Mouse (Mus musculus): ENCODE measurements around the gene Gm20521. TPM values are rescaled to one million over a fixed set of nuclear protein-coding genes. Genes with fewer than 3 reads are reported as not detected.

Gene Gm20521
- polyA plus RNA-seq, 1 experiment from 2014 or later = 0.98 TPM

DNA sequence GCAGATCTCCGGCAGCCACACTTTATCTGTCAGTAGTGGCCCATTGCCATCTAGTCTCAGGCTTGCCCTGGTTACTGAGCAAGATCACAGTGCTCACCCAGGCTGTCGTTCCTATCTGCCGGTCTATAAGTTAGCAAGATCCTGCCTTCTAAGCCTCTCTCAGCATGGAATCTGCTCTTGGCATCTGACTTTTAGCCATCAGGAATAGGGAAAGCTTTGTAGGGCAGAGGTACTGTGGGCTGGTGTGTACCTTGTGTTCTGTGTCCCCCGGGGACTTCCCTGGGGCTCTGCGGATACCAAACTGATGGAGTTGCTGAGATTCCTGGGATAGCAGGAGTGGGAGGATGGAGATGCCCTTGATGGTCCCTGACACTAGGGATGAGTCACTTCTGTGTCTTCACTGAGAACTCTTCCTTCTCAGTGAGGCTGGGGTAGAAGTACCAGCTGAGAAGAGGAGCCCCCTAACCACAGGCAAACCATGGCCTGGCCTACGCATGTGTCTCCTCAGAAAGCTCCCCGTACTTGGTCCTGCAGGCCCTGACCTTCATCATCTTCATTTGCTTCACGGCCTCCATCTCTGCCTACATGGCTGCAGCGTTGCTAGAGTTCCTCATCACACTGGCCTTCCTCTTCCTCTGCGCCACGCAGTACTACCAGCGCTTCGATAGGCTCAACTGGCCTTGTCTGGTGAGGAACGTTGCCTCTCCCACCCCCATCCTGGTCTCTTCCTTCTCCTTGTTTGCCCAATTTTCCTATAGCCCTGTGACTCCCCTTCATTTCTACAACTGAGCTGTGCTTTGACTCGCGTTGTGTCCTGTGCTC lies 54.3 kb downstream of the Gm20521 start:
- no peak for ATAC-seq
- Histone ChIP-seq H3K4me2 (replicated peaks; ENCODE audit: low read depth, low read length) (no peak overlapping the region), H3K27ac (ENCODE audit: low read length) (no peak overlapping the region)

DNA sequence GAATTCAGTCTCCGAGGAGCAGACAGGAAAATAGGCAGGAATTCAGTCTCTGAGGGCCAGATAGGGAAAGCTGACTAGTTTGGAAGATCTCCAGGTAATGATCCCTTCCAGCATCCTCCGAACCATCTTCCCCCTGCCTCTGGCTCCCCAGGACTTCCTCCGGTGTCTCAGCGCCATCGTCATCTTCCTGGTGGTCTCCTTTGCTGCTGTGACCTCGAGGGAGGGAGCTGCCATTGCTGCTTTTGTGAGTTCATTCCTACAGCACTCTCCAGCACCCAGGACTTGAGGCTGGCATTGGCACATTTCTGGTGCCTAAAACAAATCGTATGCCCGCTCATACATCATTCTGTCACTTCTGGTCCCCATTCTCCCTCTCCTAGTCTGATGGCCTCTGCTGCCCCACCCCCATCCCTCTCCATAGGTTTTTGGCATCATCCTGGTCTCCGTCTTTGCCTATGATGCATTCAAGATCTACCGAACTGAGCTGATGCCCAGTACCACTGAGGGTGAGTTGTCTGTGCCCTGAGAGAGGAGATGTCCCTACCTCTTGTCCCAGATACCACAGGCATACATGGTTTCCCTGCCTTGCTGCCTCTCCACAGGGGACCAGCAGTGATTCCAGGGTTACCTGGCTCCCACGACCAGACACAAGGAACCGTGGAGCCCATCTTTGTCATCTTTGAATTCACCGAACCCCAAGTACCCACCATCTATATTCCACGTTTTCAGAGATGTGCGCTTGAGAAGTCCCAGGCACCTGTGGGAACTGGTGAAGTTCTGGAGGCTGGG lies 55.4 kb downstream of the Gm20521 start:
- Histone ChIP-seq H3K4me3 (ENCODE audit: low read depth, low read length) (no peak overlapping the region), H3K27ac (ENCODE audit: low read length) (no peak overlapping the region), H3K27me3 (replicated peaks; ENCODE audit: insufficient read depth, low read length) (no peaks in the 10 kb centered on the region), H3K4me2 (replicated peaks; ENCODE audit: low read depth, low read length) (no peak overlapping the region), H3K4me1 (ENCODE audit: insufficient read depth, low read depth, low read length) (no peaks in the 10 kb centered on the region), H3K36me3 (ENCODE audit: insufficient read depth, low read length) (no peaks in the 10 kb centered on the region), H3K9me3 (ENCODE audit: low read length) (no peaks in the 10 kb centered on the region), H3K9ac (replicated peaks; ENCODE audit: low read depth) (no peak overlapping the region)
- DNase-seq (ENCODE audit: low spot score) = no peak
- TF ChIP-seq CTCF (IDR thresholded peaks at IDR 0.05) = no peak
- no peak for TF ChIP-seq EP300 (IDR thresholded peaks at IDR 0.05)
- WGBS = 69% methylated on average over 15 of the region's 15 CpGs
- no peak for ATAC-seq

More for the DNA sequence above, 54.3 kb downstream of the Gm20521 start:
- 85% methylated on average over 16 of the region's 16 CpGs for WGBS
- H3K4me1 ChIP-seq (ENCODE audit: insufficient read depth, low read depth, low read length) = no peaks in the 10 kb centered on the region
- H3K9me3 ChIP-seq (ENCODE audit: low read length) = no peaks in the 10 kb centered on the region
- DNase-seq (ENCODE audit: low spot score) = no peak
- no peaks in the 10 kb centered on the region for H3K36me3 ChIP-seq (ENCODE audit: insufficient read depth, low read length)
- TF ChIP-seq CTCF (IDR thresholded peaks at IDR 0.05) = no peak
- no peak for TF ChIP-seq EP300 (IDR thresholded peaks at IDR 0.05)
- no peak overlapping the region for H3K4me3 ChIP-seq (ENCODE audit: low read depth, low read length)
- no peaks in the 10 kb centered on the region for H3K27me3 ChIP-seq (replicated peaks; ENCODE audit: insufficient read depth, low read length)
- no peak overlapping the region for H3K9ac ChIP-seq (replicated peaks; ENCODE audit: low read depth)

DNA sequence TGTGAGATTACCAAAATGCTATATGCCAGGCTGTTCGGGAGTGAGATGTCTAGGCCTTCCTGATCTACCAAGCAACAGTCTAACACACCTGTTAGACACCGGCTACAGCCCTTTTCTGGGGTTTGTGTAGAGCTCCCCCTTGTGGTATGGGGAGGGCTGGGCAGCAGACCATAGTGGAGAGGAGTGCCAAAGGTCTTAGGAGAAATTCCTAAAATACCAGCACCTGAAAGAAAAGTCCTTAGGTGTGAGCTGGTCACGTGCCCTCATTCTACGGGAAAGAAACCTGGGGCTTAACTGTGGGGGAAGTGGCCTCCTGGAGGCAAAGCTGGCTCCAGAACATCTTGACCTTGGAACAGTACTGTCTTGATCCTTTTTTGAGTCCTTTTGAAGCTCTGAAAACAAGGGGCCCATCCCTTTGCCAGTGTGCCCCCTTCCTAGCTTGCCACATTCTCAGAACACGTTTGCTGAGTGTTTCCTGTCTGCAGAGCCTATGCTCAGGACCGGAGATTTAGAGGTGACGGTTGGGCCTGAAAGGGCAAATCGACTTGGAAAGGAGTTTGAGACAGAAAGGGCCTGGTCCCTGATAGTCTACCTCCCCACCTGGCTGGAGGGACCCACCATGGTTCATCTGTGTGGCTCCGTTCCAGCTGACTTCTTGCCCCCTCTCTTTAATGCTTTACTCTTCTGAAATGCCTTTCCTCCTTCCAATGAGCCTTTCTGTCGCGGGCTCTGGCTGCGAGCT lies 56.4 kb downstream of the Gm20521 start:
- H3K36me3 ChIP-seq (ENCODE audit: insufficient read depth, low read length) = no peaks in the 10 kb centered on the region
- WGBS = 37% methylated on average over 12 of the region's 12 CpGs
- H3K27ac ChIP-seq (ENCODE audit: low read length) = peak overlapping the region; percentile 20; the same call in 1 of the 2 replicates
- no peaks in the 10 kb centered on the region for H3K9me3 ChIP-seq (ENCODE audit: low read length)
- H3K4me2 ChIP-seq (replicated peaks; ENCODE audit: low read depth, low read length) = no peak overlapping the region
- no peak overlapping the region for H3K9ac ChIP-seq (replicated peaks; ENCODE audit: low read depth)
- no peaks in the 10 kb centered on the region for H3K27me3 ChIP-seq (replicated peaks; ENCODE audit: insufficient read depth, low read length)
- DNase-seq (ENCODE audit: low spot score) = peak; percentile 92
- TF ChIP-seq CTCF (IDR thresholded peaks at IDR 0.05) = peak; percentile 91
- TF ChIP-seq EP300 (IDR thresholded peaks at IDR 0.05) = no peak
- ATAC-seq = peak; percentile 92
- no peaks in the 10 kb centered on the region for H3K4me1 ChIP-seq (ENCODE audit: insufficient read depth, low read depth, low read length)
- H3K4me3 ChIP-seq (ENCODE audit: low read depth, low read length) = no peak overlapping the region

DNA sequence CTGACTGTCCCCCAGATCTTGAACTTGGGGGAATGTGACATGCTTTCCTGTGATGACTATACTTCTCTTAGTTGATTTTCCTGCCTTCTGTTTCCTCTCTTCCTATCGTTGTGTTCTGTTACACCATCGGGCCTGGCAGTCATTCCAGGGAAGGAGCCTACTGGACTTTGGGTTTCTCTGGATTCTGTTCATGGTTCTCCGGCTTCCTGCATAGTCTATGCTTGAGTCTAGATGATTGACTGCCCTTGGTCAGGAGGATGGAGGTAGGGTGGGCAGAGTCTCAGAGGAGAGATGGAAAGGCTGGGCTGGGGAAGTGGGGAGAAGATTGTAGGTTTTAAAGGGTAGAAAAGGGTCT lies 56.9 kb downstream of the Gm20521 start:
- Histone ChIP-seq H3K27ac (ENCODE audit: low read length) (no peak overlapping the region), H3K9ac (replicated peaks; ENCODE audit: low read depth) (no peak overlapping the region), H3K4me1 (ENCODE audit: insufficient read depth, low read depth, low read length) (no peaks in the 10 kb centered on the region), H3K9me3 (ENCODE audit: low read length) (no peaks in the 10 kb centered on the region), H3K27me3 (replicated peaks; ENCODE audit: insufficient read depth, low read length) (no peaks in the 10 kb centered on the region), H3K4me3 (ENCODE audit: low read depth, low read length) (no peak overlapping the region), H3K4me2 (replicated peaks; ENCODE audit: low read depth, low read length) (no peak overlapping the region), H3K36me3 (ENCODE audit: insufficient read depth, low read length) (no peaks in the 10 kb centered on the region)
- TF ChIP-seq EP300 (IDR thresholded peaks at IDR 0.05) (no peak), CTCF (IDR thresholded peaks at IDR 0.05) (no peak)
- 66% methylated on average over 3 of the region's 3 CpGs for WGBS
- ATAC-seq (no peak), DNase-seq (ENCODE audit: low spot score) (no peak)

DNA sequence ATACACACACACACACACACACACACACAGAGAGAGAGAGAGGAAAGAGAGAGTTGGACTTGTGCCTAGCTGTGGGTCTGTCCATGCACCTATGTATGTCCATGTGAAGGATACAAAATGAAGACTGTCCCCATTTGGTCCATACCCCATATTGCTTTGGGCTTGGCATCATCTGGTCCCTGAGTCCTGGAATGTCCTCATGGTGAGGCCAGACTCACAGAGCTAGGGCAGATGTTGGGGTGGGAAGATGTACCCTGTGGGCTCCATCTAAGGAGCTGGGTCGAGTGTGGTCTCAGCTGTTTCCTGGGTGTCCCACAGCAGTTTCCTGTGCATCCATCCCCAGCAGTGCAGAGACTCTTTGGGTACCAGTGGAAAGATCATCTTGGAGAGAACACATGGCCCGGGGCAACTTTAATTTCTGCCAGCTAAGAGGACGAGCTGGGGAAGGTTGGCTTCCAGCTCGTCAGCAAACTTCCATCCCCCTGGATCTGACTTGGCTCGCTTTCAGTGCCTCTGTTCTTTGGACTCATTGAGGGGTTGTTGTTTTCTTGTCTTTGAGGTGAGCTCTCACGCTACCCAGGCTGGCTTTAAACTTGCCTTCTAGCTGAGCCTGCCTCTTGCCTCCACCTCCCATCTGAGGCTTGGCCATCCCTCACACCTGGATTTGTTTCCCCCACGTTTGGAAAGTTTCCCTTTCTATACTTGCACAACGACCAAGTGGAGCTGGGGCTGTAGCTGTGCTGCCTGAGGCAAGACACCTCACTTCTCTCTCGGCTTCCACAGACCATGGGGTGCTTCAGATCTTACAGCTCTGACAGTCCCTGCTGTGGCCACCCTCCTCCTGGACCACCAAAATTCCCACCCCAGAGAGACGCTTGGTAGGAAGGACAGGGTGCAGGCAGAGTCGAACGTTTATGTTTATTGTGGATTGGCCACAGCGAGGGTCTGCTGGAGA lies 58.1 kb downstream of the Gm20521 start:
- Histone ChIP-seq H3K9me3 (ENCODE audit: low read length) (no peaks in the 10 kb centered on the region), H3K36me3 (ENCODE audit: insufficient read depth, low read length) (no peaks in the 10 kb centered on the region), H3K4me1 (ENCODE audit: insufficient read depth, low read depth, low read length) (no peaks in the 10 kb centered on the region), H3K4me2 (replicated peaks; ENCODE audit: low read depth, low read length) (no peak overlapping the region), H3K4me3 (ENCODE audit: low read depth, low read length) (no peak overlapping the region), H3K27ac (ENCODE audit: low read length) (no peak overlapping the region), H3K27me3 (replicated peaks; ENCODE audit: insufficient read depth, low read length) (no peaks in the 10 kb centered on the region), H3K9ac (replicated peaks; ENCODE audit: low read depth) (no peak overlapping the region)
- 56% methylated on average over 13 of the region's 13 CpGs for WGBS
- DNase-seq (ENCODE audit: low spot score) (no peak), ATAC-seq (no peak)
- TF ChIP-seq CTCF (IDR thresholded peaks at IDR 0.05) (no peak), EP300 (IDR thresholded peaks at IDR 0.05) (no peak)

All from lung, postnatal 0 days (tissue).